Mouse (Mus musculus) lung, postnatal 0 days (tissue): ENCODE measurements around the gene Mphosph9.

Experiments
- CTCF ChIP-seq: IDR thresholded peaks from 2 replicates; pipeline ENCODE4 v1.5.1; 2016; ENCODE audit warnings: antibody characterized with exemption, mild to moderate bottlenecking
- EP300 ChIP-seq: IDR thresholded peaks from 2 replicates; pipeline ENCODE4 v1.6.1; 2016; ENCODE audit warnings: antibody characterized with exemption, mild to moderate bottlenecking, control low read depth

- no peak for TF ChIP-seq CTCF
- TF ChIP-seq EP300, result no peak
These were observed 101.3 kb downstream of the Mphosph9 start for GRCm38 (mm10) chr5:124226494-124226893.
